Mouse (Mus musculus): ENCODE measurements around the gene Pyy. TPM values are rescaled to one million over a fixed set of nuclear protein-coding genes. Genes with fewer than 3 reads are reported as not detected.

The Pyy gene
- polyA plus RNA-seq, 1 experiment from 2014 or later, result 1.7 TPM

DNA sequence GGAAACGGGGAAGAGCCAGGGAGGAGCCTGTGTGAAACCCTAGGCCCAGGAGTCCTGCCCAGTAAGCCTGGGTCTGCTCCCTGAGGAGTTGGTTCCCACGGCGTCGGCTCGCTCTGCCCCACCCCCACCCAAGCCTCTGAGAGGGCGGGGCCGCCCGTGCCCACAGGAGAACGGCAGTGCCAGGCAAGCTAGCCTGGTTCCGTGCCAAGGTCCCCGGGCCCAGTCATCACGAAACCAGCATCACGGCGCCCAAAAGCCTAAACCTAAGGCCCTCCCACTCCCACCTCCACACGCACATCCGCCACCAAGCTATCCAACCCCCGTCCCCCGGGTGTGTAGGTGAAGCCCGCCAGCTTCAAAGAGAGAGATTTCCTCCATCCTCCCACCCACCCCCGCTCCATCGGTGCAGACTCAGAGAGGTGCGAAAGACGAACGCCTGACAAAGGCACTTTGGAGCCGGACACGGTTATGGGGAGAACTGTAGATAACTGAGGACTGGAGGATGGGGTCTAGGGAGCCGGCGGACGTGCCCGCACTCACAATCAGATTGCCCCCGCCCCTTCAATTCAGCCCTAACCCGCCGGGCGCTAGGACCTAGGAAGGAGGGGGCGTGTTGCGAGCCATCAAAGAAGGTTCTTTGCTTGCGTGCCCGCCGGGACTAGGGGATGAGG, 20.4 kb downstream of the Pyy start:
- Histone ChIP-seq H3K9ac (ENCODE audit: low read depth, low read length) (peak overlapping the region; percentile 62), H3K27me3 (ENCODE audit: control insufficient read depth, insufficient read depth, low read length) (0 out of 2 replicates have a peak, but pooled peaks cover 2% of the 10 kb centered on the region), H3K4me3 (ENCODE audit: low read depth, low read length) (peak overlapping the region; percentile 65), H3K27ac (ENCODE audit: low read depth, low read length) (peak overlapping the region; percentile 88), H3K4me2 (replicated peaks; ENCODE audit: low read depth, low read length) (peak overlapping the region; percentile 86), H3K4me1 (replicated peaks; ENCODE audit: control insufficient read depth, insufficient read depth, low read length) (peaks cover 17% of the 10 kb centered on the region), H3K36me3 (ENCODE audit: control insufficient read depth, insufficient read depth, low read length) (no peaks in the 10 kb centered on the region), H3K9me3 (ENCODE audit: control insufficient read depth, low read length) (no peaks in the 10 kb centered on the region)
- DNase-seq (ENCODE audit: low spot score) (peak; percentile 96), ATAC-seq (ENCODE audit: low FRiP score) (peak; percentile 85)
- WGBS, result under 1% methylated on average over 39 of the region's 39 CpGs

DNA sequence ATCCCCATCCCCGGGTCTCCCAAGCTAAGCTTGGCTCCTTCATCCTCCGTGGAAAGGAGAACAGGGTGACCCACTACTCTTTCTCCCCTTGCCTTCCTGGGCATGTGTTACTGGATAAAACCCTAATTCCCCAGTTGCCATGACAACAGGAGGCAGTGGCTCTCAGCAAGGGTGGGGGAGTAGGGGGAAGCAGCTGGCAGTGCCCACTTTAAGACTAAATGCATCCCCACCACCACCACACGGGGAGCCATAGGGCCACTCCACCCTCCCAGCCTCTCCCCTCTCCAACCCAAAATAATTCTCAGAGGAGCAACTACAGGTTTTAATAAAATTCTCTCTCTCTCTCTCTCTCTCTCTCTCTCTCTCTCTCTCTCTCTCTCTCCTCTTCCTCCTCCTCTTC, 21.3 kb downstream of the Pyy start:
- peak; percentile 58 for DNase-seq (ENCODE audit: low spot score)

DNA sequence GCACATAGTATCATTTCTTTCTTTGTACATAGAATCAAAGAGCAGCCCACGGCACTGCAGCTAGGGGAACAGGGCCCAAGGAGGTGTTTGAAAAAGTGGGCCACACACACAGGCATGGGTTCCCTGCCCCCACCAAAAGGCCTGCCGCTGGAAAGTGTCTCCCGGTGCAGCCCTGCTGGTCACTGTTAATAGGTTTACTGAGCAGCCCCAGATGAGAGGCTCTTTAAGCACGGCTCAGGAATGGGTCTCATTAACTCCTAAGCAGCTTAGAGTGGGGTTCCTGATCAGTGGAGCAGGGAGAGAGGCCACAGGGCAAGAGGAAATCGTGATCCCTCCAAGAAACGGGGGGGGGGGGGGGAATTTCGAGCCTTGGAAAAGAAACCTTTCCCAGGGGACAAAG, 23.5 kb downstream of the Pyy start:
- Histone ChIP-seq H3K9me3 (ENCODE audit: control insufficient read depth, low read length) (no peaks in the 10 kb centered on the region), H3K27me3 (ENCODE audit: control insufficient read depth, insufficient read depth, low read length) (no peaks in the 10 kb centered on the region), H3K4me1 (replicated peaks; ENCODE audit: control insufficient read depth, insufficient read depth, low read length) (peaks cover 17% of the 10 kb centered on the region), H3K4me3 (ENCODE audit: low read depth, low read length) (no peak overlapping the region), H3K9ac (ENCODE audit: low read depth, low read length) (no peak overlapping the region), H3K4me2 (replicated peaks; ENCODE audit: low read depth, low read length) (no peak overlapping the region), H3K36me3 (ENCODE audit: control insufficient read depth, insufficient read depth, low read length) (no peaks in the 10 kb centered on the region), H3K27ac (ENCODE audit: low read depth, low read length) (no peak overlapping the region)
- DNase-seq (ENCODE audit: low spot score) (no peak), ATAC-seq (ENCODE audit: low FRiP score) (no peak)
- WGBS, result 57% methylated on average over 7 of the region's 7 CpGs

More for the DNA sequence above, 21.3 kb downstream of the Pyy start:
- 0 out of 2 replicates have a peak overlapping the region, but pooled peaks have one; percentile 19 for H3K9ac ChIP-seq (ENCODE audit: low read depth, low read length)
- WGBS, result 10% methylated on average over 3 of the region's 3 CpGs
- H3K9me3 ChIP-seq (ENCODE audit: control insufficient read depth, low read length), result no peaks in the 10 kb centered on the region
- H3K4me2 ChIP-seq (replicated peaks; ENCODE audit: low read depth, low read length), result 0 out of 2 replicates have a peak overlapping the region, but pooled peaks have one; percentile 17
- no peaks in the 10 kb centered on the region for H3K36me3 ChIP-seq (ENCODE audit: control insufficient read depth, insufficient read depth, low read length)
- peak overlapping the region; percentile 88 for H3K27ac ChIP-seq (ENCODE audit: low read depth, low read length)
- ATAC-seq (ENCODE audit: low FRiP score), result no peak
- peaks cover 20% of the 10 kb centered on the region for H3K4me1 ChIP-seq (replicated peaks; ENCODE audit: control insufficient read depth, insufficient read depth, low read length)
- H3K27me3 ChIP-seq (ENCODE audit: control insufficient read depth, insufficient read depth, low read length), result no peaks in the 10 kb centered on the region
- H3K4me3 ChIP-seq (ENCODE audit: low read depth, low read length), result no peak overlapping the region

DNA sequence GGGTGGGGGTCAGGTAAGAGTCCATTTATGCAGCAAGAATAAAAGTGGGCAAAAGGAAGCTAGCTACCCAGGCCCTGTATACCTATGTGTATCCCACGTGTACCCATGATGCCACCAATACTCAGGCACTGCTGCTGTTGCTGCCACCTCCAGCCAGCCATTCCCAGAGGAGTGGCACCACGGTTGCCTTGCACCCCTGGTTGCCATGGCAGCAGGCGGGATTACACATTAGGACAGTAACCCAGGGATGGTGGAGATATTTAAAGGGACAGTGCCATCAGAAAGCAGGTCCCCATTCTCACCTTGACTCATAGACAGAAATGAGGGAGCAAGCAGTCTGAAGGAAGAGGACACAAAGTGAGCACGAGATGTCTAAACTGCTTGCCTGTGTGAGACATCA, 24.4 kb downstream of the Pyy start:
- H3K4me1 ChIP-seq (replicated peaks; ENCODE audit: control insufficient read depth, insufficient read depth, low read length), result peaks cover 17% of the 10 kb centered on the region
- DNase-seq (ENCODE audit: low spot score) (no peak), ATAC-seq (ENCODE audit: low FRiP score) (no peak)
- H3K27ac ChIP-seq (ENCODE audit: low read depth, low read length), result no peak overlapping the region
- H3K9ac ChIP-seq (ENCODE audit: low read depth, low read length), result no peak overlapping the region
- no peak overlapping the region for H3K4me3 ChIP-seq (ENCODE audit: low read depth, low read length)
- no peak overlapping the region for H3K4me2 ChIP-seq (replicated peaks; ENCODE audit: low read depth, low read length)
- H3K36me3 ChIP-seq (ENCODE audit: control insufficient read depth, insufficient read depth, low read length), result no peaks in the 10 kb centered on the region
- H3K9me3 ChIP-seq (ENCODE audit: control insufficient read depth, low read length), result no peaks in the 10 kb centered on the region
- H3K27me3 ChIP-seq (ENCODE audit: control insufficient read depth, insufficient read depth, low read length), result no peaks in the 10 kb centered on the region
- whole genome bisulfite sequencing, result 54% methylated on average over 4 of the region's 4 CpGs

DNA sequence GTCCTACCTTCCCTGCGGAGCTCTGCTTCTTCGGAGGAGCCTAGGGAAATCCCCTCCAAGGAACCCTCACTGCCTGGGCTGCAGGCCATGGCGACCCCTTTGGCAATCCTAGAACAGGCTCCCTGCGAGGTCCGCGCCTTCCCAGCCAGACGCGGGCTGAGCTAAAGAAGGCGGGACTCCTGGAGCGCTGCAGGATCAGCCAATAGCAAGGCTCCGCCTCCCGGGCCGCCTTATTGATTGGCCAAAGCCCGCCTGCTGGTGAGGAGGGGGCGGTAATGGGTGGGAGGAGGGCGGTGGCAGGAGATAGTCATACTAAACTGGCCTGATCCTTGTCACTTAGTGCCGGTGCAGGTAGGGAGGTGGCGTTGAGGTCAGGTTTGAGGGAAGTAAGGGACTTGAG, 25.3 kb downstream of the Pyy start:
- peak overlapping the region; percentile 49 for H3K9ac ChIP-seq (ENCODE audit: low read depth, low read length)
- peak overlapping the region; percentile 30 for H3K4me3 ChIP-seq (ENCODE audit: low read depth, low read length)
- no peaks in the 10 kb centered on the region for H3K27me3 ChIP-seq (ENCODE audit: control insufficient read depth, insufficient read depth, low read length)
- under 1% methylated on average over 18 of the region's 18 CpGs for WGBS
- ATAC-seq (ENCODE audit: low FRiP score) (peak; percentile 81), DNase-seq (ENCODE audit: low spot score) (peak; percentile 87)
- no peaks in the 10 kb centered on the region for H3K9me3 ChIP-seq (ENCODE audit: control insufficient read depth, low read length)
- peaks cover 17% of the 10 kb centered on the region for H3K4me1 ChIP-seq (replicated peaks; ENCODE audit: control insufficient read depth, insufficient read depth, low read length)
- H3K27ac ChIP-seq (ENCODE audit: low read depth, low read length), result no peak overlapping the region
- no peaks in the 10 kb centered on the region for H3K36me3 ChIP-seq (ENCODE audit: control insufficient read depth, insufficient read depth, low read length)
- H3K4me2 ChIP-seq (replicated peaks; ENCODE audit: low read depth, low read length), result peak overlapping the region; percentile 61

DNA sequence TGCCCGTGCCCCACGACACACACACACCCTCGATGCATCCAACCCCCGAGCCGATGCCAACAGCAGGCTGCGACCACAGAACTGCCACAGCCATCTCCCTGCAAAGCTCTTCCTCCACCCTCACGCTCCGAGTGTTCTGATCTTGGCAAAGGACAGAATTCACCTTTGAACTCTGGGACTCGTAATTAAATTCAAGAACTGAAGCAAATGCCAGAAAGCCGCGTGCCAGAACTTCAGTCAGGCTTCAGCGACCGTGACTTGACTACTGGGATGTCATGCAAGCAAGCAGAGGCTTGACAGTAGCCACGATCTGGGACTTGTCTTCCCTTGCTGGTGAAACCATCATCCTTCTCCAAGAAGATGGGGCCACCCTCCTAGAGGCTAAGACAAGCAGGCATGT, 33.9 kb downstream of the Pyy start:
- Histone ChIP-seq H3K9ac (ENCODE audit: low read depth, low read length) (no peak overlapping the region), H3K9me3 (ENCODE audit: control insufficient read depth, low read length) (no peaks in the 10 kb centered on the region), H3K4me3 (ENCODE audit: low read depth, low read length) (no peak overlapping the region), H3K4me2 (replicated peaks; ENCODE audit: low read depth, low read length) (no peak overlapping the region), H3K27ac (ENCODE audit: low read depth, low read length) (no peak overlapping the region), H3K27me3 (ENCODE audit: control insufficient read depth, insufficient read depth, low read length) (no peaks in the 10 kb centered on the region; the same call in 1 of the 2 replicates), H3K36me3 (ENCODE audit: control insufficient read depth, insufficient read depth, low read length) (no peaks in the 10 kb centered on the region), H3K4me1 (replicated peaks; ENCODE audit: control insufficient read depth, insufficient read depth, low read length) (no peaks in the 10 kb centered on the region; the same call in 1 of the 2 replicates)
- ATAC-seq (ENCODE audit: low FRiP score) (no peak), DNase-seq (ENCODE audit: low spot score) (no peak)
- 73% methylated on average over 14 of the region's 14 CpGs for WGBS

DNA sequence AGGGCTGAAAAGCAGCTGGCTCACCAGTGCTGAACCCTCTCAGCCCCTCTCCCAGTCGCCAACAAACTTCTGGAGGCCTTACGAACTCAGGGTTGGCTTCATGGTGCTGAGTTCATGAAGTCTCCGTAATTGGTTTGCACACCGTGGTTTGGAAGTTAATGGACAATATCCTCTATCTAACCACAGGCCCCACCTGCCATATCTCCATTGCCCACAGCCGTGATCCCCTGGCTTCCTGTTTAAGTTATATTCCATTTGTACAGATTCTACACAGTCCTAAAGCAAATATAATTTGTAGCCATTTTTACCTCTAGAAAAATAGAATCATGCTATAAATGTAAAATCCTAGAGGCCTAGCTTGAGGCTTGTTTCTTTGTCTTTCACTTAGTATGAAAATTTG, 34.9 kb downstream of the Pyy start:
- ATAC-seq (ENCODE audit: low FRiP score) (no peak), DNase-seq (ENCODE audit: low spot score) (no peak)
- WGBS, result 88% methylated on average over 5 of the region's 5 CpGs
- Histone ChIP-seq H3K27ac (ENCODE audit: low read depth, low read length) (no peak overlapping the region), H3K36me3 (ENCODE audit: control insufficient read depth, insufficient read depth, low read length) (no peaks in the 10 kb centered on the region), H3K27me3 (ENCODE audit: control insufficient read depth, insufficient read depth, low read length) (no peaks in the 10 kb centered on the region; the same call in 1 of the 2 replicates), H3K4me3 (ENCODE audit: low read depth, low read length) (no peak overlapping the region), H3K9me3 (ENCODE audit: control insufficient read depth, low read length) (no peaks in the 10 kb centered on the region), H3K9ac (ENCODE audit: low read depth, low read length) (no peak overlapping the region), H3K4me1 (replicated peaks; ENCODE audit: control insufficient read depth, insufficient read depth, low read length) (no peaks in the 10 kb centered on the region; the same call in 1 of the 2 replicates), H3K4me2 (replicated peaks; ENCODE audit: low read depth, low read length) (no peak overlapping the region)

DNA sequence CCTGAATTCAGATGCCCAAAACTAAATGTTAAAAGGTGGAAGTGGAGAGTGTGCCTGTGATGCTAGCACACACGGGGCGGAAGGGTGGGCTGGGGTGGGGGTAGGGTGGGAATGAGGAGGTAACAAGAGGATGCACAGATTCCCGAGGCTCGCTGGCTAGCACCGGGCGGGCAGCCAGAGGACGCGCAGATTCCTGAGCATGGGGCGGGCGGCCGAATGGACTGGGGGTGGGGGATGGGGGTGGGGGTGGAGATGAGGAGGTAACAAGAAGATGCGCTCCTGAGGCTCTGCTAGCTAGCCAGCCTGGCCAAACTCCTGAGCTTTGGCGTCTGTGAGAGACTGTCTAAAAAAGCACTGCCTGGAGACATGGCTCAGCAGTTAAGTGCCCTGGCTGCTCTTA, 37.2 kb downstream of the Pyy start:
- WGBS, result 2% methylated on average over 13 of the region's 13 CpGs
- Histone ChIP-seq H3K9me3 (ENCODE audit: control insufficient read depth, low read length) (no peaks in the 10 kb centered on the region), H3K4me3 (ENCODE audit: low read depth, low read length) (no peak overlapping the region), H3K4me1 (replicated peaks; ENCODE audit: control insufficient read depth, insufficient read depth, low read length) (no peaks in the 10 kb centered on the region; the same call in 1 of the 2 replicates), H3K36me3 (ENCODE audit: control insufficient read depth, insufficient read depth, low read length) (no peaks in the 10 kb centered on the region), H3K4me2 (replicated peaks; ENCODE audit: low read depth, low read length) (peak overlapping the region; percentile 1; the same call in 1 of the 2 replicates), H3K27me3 (ENCODE audit: control insufficient read depth, insufficient read depth, low read length) (no peaks in the 10 kb centered on the region; the same call in 1 of the 2 replicates), H3K27ac (ENCODE audit: low read depth, low read length) (no peak overlapping the region), H3K9ac (ENCODE audit: low read depth, low read length) (no peak overlapping the region)
- ATAC-seq (ENCODE audit: low FRiP score), result no peak
- DNase-seq (ENCODE audit: low spot score), result no peak

DNA sequence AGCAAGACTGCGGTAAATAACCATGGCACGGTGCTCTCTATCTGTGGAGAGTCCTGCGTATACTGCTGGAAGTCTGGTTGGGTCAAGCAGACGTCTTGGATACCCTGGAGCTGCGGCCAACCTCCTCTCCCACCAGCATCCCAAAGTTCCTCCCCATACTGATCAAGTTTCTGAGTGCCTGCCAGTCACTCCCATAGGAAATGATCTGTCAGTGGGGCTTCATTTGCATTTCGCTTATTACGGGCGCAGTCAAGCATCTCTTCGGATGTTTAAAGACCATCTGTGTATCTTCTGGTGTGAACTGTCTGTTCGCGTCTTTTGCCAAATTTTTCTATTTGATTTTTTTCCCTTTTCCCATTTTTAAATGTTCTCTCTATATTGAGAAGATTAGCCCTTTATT, 38.0 kb downstream of the Pyy start:
- ATAC-seq (ENCODE audit: low FRiP score), result no peak
- no peaks in the 10 kb centered on the region for H3K36me3 ChIP-seq (ENCODE audit: control insufficient read depth, insufficient read depth, low read length)
- H3K4me1 ChIP-seq (replicated peaks; ENCODE audit: control insufficient read depth, insufficient read depth, low read length), result no peaks in the 10 kb centered on the region; the same call in 1 of the 2 replicates
- H3K27ac ChIP-seq (ENCODE audit: low read depth, low read length), result no peak overlapping the region
- DNase-seq (ENCODE audit: low spot score), result no peak
- no peaks in the 10 kb centered on the region for H3K9me3 ChIP-seq (ENCODE audit: control insufficient read depth, low read length)
- H3K4me3 ChIP-seq (ENCODE audit: low read depth, low read length), result no peak overlapping the region
- no peaks in the 10 kb centered on the region; the same call in 1 of the 2 replicates for H3K27me3 ChIP-seq (ENCODE audit: control insufficient read depth, insufficient read depth, low read length)
- WGBS, result 56% methylated on average over 11 of the region's 11 CpGs
- H3K4me2 ChIP-seq (replicated peaks; ENCODE audit: low read depth, low read length), result no peak overlapping the region
- no peak overlapping the region for H3K9ac ChIP-seq (ENCODE audit: low read depth, low read length)
